Mouse (Mus musculus) E14TG2a.4 (cell line): ENCODE measurements at regions not wholly inside any gene's neighbourhood (a gene's known extent, or its start where the extent isn't known, plus 50 kb on each side); places are given as distances from the start of the nearest gene placed in this dataset.

Experiments
- H3K27me3 ChIP-seq: 2 replicates; pipeline ENCODE4 v1.6.1; 2014; ENCODE audit warnings: low read length, control low read depth; ENCODE audit not compliant: insufficient read depth
- H3K36me3 ChIP-seq: 2 replicates; pipeline ENCODE4 v1.6.1; 2014; ENCODE audit warnings: low read length, control low read depth; ENCODE audit not compliant: insufficient read depth
- H3K4me1 ChIP-seq: replicated peaks from 2 replicates; pipeline ENCODE4 v1.6.1; 2014; ENCODE audit warnings: low read depth, low read length, control low read depth
- H3K4me3 ChIP-seq: replicated peaks from 2 replicates; pipeline ENCODE4 v1.5.1; 2014; ENCODE audit warnings: mild to moderate bottlenecking, low read length
- H3K9me3 ChIP-seq: 2 replicates; pipeline ENCODE4 v1.6.1; 2014; ENCODE audit warnings: low read length, control low read depth
- CTCF ChIP-seq: conservative IDR thresholded peaks from 2 replicates; pipeline ENCODE4 v1.5.1; 2014; ENCODE audit warnings: low read length
- NANOG ChIP-seq: IDR thresholded peaks from 2 replicates; pipeline ENCODE4 v1.6.1; 2014; ENCODE audit warnings: borderline replicate concordance, low read length, mixed read lengths
- POU5F1 ChIP-seq: IDR thresholded peaks from 2 replicates; pipeline ENCODE4 v1.6.1; 2014; ENCODE audit warnings: low read length, borderline replicate concordance

- TF ChIP-seq NANOG (no peak), CTCF (no peak), POU5F1 (no peak)
- Histone ChIP-seq H3K4me3 (no peak overlapping the region), H3K9me3 (no peaks in the 10 kb centered on the region), H3K4me1 (no peaks in the 10 kb centered on the region), H3K27me3 (no peaks in the 10 kb centered on the region), H3K36me3 (no peaks in the 10 kb centered on the region)
Measured at GRCm38 (mm10) chr15:87102211-87102610, 441.9 kb upstream of the Fam19a5 start.

DNA sequence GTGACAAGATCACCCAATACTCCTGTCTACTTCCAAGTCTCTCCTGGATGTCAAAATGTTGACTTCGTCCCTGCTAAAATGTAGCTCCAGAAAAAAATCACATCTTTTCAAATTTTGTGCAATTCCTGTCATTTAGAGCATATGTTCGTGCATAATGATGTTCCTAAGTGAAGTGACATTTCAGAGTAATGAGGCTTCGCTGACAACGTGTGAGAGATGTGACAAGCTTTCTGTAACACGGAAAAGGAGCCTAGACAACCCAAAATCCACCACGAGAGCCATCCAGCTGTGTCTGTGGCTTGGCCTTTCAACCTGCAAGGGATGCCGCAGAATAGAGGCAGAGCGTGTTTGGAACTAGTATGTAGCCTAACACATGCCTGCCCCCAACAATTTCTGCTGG is 438.1 kb upstream of the Fam19a5 start:
- H3K9me3 ChIP-seq = no peaks in the 10 kb centered on the region
- H3K27me3 ChIP-seq = no peaks in the 10 kb centered on the region
- H3K4me3 ChIP-seq = no peak overlapping the region
- H3K36me3 ChIP-seq = no peaks in the 10 kb centered on the region
- TF ChIP-seq NANOG = no peak
- TF ChIP-seq CTCF = no peak
- no peak for TF ChIP-seq POU5F1
- H3K4me1 ChIP-seq = no peaks in the 10 kb centered on the region

DNA sequence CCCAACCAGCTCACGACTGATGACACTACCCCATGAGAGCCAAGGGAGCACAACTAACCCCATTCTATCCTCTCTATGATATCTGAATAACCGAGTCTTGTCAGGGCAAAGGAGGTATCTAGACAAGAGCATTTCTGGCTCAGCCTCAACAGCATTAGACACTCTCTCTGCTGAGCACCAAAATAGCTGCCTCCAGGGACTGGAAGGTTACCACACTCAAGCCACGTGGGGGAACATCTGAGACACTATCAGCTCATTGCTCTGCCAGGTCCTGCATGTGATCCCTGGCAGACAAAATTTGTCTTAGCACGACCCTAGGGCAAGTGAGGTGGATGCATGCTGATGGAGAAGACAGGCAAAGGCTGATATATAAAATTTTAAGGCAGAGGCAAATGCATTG is 436.4 kb upstream of the Fam19a5 start:
- Histone ChIP-seq H3K4me3 (no peak overlapping the region), H3K27me3 (no peaks in the 10 kb centered on the region), H3K9me3 (no peaks in the 10 kb centered on the region), H3K4me1 (no peaks in the 10 kb centered on the region), H3K36me3 (no peaks in the 10 kb centered on the region)
- no peak for TF ChIP-seq NANOG
- no peak for TF ChIP-seq POU5F1
- no peak for TF ChIP-seq CTCF

DNA sequence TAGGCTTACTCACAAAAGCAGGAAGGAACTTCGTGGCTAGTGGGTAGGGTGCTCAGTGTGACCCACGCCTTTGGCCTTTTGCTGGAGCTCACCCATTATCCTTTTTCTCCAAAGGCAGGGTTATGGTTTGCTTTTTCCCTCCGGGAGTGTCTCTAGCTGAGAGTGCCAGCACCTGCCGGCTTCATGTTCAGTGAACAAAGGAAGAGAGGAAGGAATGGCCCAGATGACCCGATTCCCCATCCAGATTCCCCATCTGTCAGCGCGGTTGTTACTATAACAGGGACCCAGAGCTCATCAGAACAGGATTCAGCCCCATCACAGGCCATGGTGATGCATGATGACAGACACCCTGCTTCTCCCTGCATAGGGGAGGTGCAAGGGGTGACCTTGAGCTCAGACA is 435.7 kb upstream of the Fam19a5 start:
- H3K27me3 ChIP-seq = no peaks in the 10 kb centered on the region
- H3K9me3 ChIP-seq = no peaks in the 10 kb centered on the region
- no peaks in the 10 kb centered on the region for H3K4me1 ChIP-seq
- no peak for TF ChIP-seq NANOG
- TF ChIP-seq POU5F1 = no peak
- TF ChIP-seq CTCF = no peak
- H3K36me3 ChIP-seq = no peaks in the 10 kb centered on the region
- no peak overlapping the region for H3K4me3 ChIP-seq

DNA sequence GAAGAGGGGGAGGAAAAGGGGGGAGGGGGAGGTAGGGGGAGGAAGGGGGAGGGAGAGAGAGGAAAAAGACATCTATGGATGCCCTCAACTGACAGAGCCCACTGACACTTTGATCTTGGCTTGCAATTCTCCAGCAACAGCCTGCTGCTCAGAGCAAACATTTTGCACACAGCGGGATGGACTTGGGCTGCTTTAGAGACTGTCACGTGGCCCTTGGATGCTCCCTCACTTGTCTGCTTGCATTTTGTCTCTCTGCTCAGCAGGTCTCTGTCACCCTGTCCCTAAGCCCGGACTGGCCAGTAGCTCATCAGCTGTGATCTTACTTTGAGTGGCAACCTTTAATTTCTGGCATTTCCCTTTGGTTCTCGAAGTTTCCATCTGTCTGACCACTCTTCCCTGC is 421.4 kb upstream of the Fam19a5 start:
- H3K4me3 ChIP-seq = no peak overlapping the region
- H3K27me3 ChIP-seq = no peaks in the 10 kb centered on the region
- H3K4me1 ChIP-seq = no peaks in the 10 kb centered on the region
- TF ChIP-seq CTCF (no peak), POU5F1 (no peak), NANOG (no peak)
- no peaks in the 10 kb centered on the region for H3K36me3 ChIP-seq
- H3K9me3 ChIP-seq = no peaks in the 10 kb centered on the region

DNA sequence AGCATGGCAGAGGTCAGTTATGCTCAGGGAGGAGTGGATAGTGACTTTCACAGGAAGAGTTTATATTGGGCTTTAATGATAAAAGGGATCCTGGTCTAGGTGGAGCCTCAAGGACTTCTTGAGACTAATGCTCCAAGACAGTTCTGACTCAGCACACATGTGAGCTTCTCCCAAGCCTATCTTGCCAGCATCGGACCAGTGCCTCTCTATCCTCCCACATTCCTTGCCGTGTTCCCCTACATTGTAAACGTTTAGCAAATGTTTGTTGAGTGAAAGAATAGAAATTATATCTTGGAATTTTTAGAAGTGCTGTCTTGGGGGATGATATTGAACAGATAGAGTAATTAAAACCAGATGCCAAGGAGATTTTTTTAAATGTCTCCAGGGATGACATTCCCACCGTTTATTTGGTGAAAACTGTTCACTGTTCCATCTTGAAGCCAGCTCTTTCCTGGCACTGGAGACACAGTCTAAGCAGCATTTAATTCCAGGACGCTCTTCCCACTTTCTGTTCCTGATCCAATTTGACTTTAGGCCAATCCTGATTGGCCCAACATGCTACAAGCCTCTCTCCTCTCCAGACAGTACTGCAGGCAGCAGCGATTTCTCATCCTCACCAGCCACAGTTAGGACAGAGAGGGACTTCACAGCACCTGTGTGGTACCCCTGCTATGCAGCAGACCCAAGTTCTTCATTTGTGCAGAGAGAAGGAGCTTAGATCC is 418.5 kb upstream of the Fam19a5 start:
- Histone ChIP-seq H3K4me3 (no peak overlapping the region), H3K9me3 (no peaks in the 10 kb centered on the region), H3K36me3 (no peaks in the 10 kb centered on the region), H3K27me3 (no peaks in the 10 kb centered on the region), H3K4me1 (no peaks in the 10 kb centered on the region)
- TF ChIP-seq CTCF = no peak
- no peak for TF ChIP-seq POU5F1
- TF ChIP-seq NANOG = no peak

DNA sequence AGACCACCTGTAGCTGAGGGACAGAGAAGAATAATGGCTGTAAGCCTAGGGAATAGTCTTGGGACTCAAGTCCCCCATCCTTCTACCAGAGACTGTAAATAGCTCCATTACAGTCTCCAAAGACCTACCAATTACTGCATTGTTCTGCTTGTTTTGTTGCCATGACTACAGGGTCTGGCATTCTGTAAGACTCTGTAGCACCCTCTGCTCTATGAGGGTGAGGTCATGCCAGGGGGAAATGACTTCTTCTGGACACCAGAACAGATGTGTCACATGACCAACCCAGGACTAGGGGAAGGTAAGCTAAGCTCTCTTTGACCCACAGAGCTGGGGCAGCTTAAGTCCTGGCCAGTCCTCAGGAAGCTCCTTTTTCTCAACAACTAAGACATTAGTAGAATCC is 405.2 kb upstream of the Fam19a5 start:
- no peaks in the 10 kb centered on the region for H3K27me3 ChIP-seq
- H3K9me3 ChIP-seq = peaks cover 4% of the 10 kb centered on the region
- H3K4me1 ChIP-seq = no peaks in the 10 kb centered on the region
- H3K4me3 ChIP-seq = no peak overlapping the region
- no peak for TF ChIP-seq NANOG
- no peak for TF ChIP-seq CTCF
- no peak for TF ChIP-seq POU5F1
- no peaks in the 10 kb centered on the region for H3K36me3 ChIP-seq

DNA sequence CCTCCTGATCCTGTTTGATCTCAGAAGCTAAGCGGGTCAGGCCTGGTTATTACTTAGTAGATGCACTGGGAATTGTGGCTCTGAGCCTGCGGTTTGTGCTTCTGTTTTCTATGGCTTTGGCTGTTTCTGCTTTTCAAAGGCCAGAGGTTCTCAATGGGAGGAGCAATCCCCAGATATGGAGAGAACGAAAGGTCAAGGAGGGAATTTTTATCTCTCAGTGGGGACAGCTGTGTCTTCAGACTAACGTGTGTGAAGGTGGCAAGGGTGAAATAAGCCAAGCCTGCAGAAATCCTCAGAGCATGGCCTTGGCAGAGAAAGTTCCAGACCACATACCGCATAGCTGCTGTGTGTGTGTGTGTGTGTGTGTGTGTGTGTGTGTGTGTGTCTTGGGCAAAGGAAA is 375.0 kb upstream of the Fam19a5 start:
- no peaks in the 10 kb centered on the region for H3K4me1 ChIP-seq
- H3K4me3 ChIP-seq = no peak overlapping the region
- TF ChIP-seq POU5F1 (no peak), NANOG (no peak), CTCF (no peak)
- H3K36me3 ChIP-seq = no peaks in the 10 kb centered on the region
- no peaks in the 10 kb centered on the region for H3K27me3 ChIP-seq
- H3K9me3 ChIP-seq = peaks cover 18% of the 10 kb centered on the region; the same call in 1 of the 2 replicates

DNA sequence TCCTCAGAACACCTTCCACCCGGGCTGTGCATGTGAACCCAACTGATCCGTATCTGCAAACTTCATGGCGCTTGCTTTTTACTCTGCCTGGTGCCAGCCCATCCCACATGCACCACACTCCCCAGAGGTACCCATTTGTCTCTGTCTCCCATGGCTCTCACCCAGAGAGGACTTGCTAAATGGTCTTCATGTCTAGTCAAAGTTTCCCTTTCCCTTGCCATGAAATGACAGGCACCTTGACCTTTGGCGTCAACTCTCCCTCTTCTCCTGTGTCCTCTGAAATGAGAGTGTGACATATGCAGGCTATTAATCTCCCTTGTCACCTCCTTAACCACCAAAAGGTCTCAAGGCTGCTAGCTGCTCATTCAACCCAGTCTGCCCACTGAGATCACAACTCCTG is 373.2 kb upstream of the Fam19a5 start:
- Histone ChIP-seq H3K36me3 (no peaks in the 10 kb centered on the region), H3K4me1 (no peaks in the 10 kb centered on the region), H3K9me3 (peaks cover 9% of the 10 kb centered on the region; the same call in 1 of the 2 replicates), H3K4me3 (no peak overlapping the region), H3K27me3 (no peaks in the 10 kb centered on the region)
- TF ChIP-seq NANOG (no peak), CTCF (no peak), POU5F1 (no peak)

DNA sequence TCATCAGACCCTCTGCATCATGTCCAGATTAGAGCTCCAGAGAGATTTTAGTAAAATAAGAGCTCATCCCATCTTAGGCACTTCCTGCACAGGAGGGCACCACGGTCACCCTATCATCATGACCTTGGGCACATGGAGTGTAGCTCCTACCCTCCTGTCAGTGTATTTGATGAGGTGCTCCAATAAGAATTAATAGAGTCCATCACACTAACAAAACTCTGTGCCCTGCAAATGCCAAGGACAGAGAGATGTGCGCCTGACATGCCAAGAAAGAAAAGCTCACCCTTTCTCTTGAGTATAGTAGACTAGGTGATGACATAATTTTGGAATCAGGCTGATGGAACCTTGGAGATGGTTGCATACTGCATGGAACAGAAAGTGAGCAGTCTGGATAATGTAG is 371.0 kb upstream of the Fam19a5 start:
- Histone ChIP-seq H3K36me3 (no peaks in the 10 kb centered on the region), H3K9me3 (peaks cover 4% of the 10 kb centered on the region; the same call in 1 of the 2 replicates)
- TF ChIP-seq CTCF (no peak), NANOG (no peak), POU5F1 (no peak)

More for the DNA sequence above, 371.0 kb upstream of the Fam19a5 start:
- Histone ChIP-seq H3K4me3 (no peak overlapping the region), H3K4me1 (no peaks in the 10 kb centered on the region), H3K27me3 (no peaks in the 10 kb centered on the region)
